Mouse (Mus musculus) lung, postnatal 10 days (tissue): ENCODE results near the gene Akt3.
A peak's percentile ranks its signal among the peaks of the same experiment; 100 is the strongest.

Experiments used
- DNase-seq: peaks from one replicate; pipeline ENCODE4 v3.0.0; 2021

Gene Akt3

GRCm38 (mm10) chr1:177007405-177007804, 250.6 kb downstream of the Akt3 start:
- no peak for DNase-seq

GRCm38 (mm10) chr1:177004041-177004741, 253.8 kb downstream of the Akt3 start:
- no peak for DNase-seq

- no peak for DNase-seq
These were observed 255.1 kb downstream of the Akt3 start for GRCm38 (mm10) chr1:177002951-177003350.

- DNase-seq: peak; percentile 53
These were observed 259.0 kb downstream of the Akt3 start for GRCm38 (mm10) chr1:176999011-176999410.

GRCm38 (mm10) chr1:176997711-176998689, 260.0 kb downstream of the Akt3 start:
- DNase-seq: no peak

GRCm38 (mm10) chr1:176997254-176997653, 260.7 kb downstream of the Akt3 start:
- DNase-seq: no peak

GRCm38 (mm10) chr1:176996630-176997201, 261.3 kb downstream of the Akt3 start:
- peak; percentile 47 for DNase-seq

- DNase-seq: no peak
These were observed 261.8 kb downstream of the Akt3 start for GRCm38 (mm10) chr1:176996166-176996565.

GRCm38 (mm10) chr1:176995419-176995775, 262.6 kb downstream of the Akt3 start:
- no peak for DNase-seq

- DNase-seq: no peak
These were observed 263.1 kb downstream of the Akt3 start for GRCm38 (mm10) chr1:176994707-176995418.

- no peak for DNase-seq
These were observed 263.9 kb downstream of the Akt3 start for GRCm38 (mm10) chr1:176994087-176994486.

GRCm38 (mm10) chr1:176993141-176994010, 264.6 kb downstream of the Akt3 start:
- DNase-seq: no peak

GRCm38 (mm10) chr1:176992517-176992916, 265.5 kb downstream of the Akt3 start:
- DNase-seq: no peak

GRCm38 (mm10) chr1:176991473-176991872, 266.5 kb downstream of the Akt3 start:
- no peak for DNase-seq

GRCm38 (mm10) chr1:176986990-176987740, 270.8 kb downstream of the Akt3 start:
- DNase-seq: peak; percentile 62

- no peak for DNase-seq
These were observed 271.7 kb downstream of the Akt3 start for GRCm38 (mm10) chr1:176986275-176986674.

GRCm38 (mm10) chr1:176985691-176986090, 272.3 kb downstream of the Akt3 start:
- DNase-seq: no peak

GRCm38 (mm10) chr1:176982671-176983070, 275.3 kb downstream of the Akt3 start:
- no peak for DNase-seq

- DNase-seq: no peak
These were observed 276.5 kb downstream of the Akt3 start for GRCm38 (mm10) chr1:176981511-176981910.

- DNase-seq: no peak
These were observed 277.1 kb downstream of the Akt3 start for GRCm38 (mm10) chr1:176980801-176981400.

GRCm38 (mm10) chr1:176980140-176980539, 277.9 kb downstream of the Akt3 start:
- no peak for DNase-seq
